Mouse (Mus musculus) forebrain, embryonic 15.5 days (tissue): ENCODE results near the gene Dmac2. TPM values are rescaled to one million over a fixed set of nuclear protein-coding genes. Genes with fewer than 3 reads are reported as not detected.

Experiments
- ATAC-seq: fragments of 200-750 bp; cut with Nextera tagmentation; replicated peaks from 2 replicates; pipeline ENCODE4 v1.8.0; 2017; ENCODE audit warnings: mild to moderate bottlenecking, moderate TSS enrichment, moderate library complexity
- H3K27ac ChIP-seq: fragments of 300-500 bp; sonication (generic); replicated peaks from 2 replicates; pipeline ENCODE4 v1.5.1; 2015; ENCODE audit warnings: mild to moderate bottlenecking, inconsistent platforms
- H3K27me3 ChIP-seq: fragments of 300-500 bp; sonication (generic); 2 replicates; pipeline ENCODE4 v1.6.1; 2015; ENCODE audit warnings: inconsistent platforms
- H3K36me3 ChIP-seq: fragments of 300-500 bp; sonication (generic); 2 replicates; pipeline ENCODE4 v1.6.1; 2015; ENCODE audit warnings: mild to moderate bottlenecking, inconsistent platforms
- H3K4me1 ChIP-seq: fragments of 300-500 bp; sonication (generic); 2 replicates; pipeline ENCODE4 v1.6.1; 2015; ENCODE audit warnings: inconsistent platforms
- H3K4me2 ChIP-seq: fragments of 300-500 bp; sonication (generic); replicated peaks from 2 replicates; pipeline ENCODE4 v1.6.1; 2015; ENCODE audit warnings: mild to moderate bottlenecking, inconsistent platforms
- H3K4me3 ChIP-seq: fragments of 300-500 bp; sonication (generic); 2 replicates; pipeline ENCODE4 v1.5.1; 2015; ENCODE audit warnings: mild to moderate bottlenecking, inconsistent platforms
- H3K9ac ChIP-seq: fragments of 300-500 bp; sonication (generic); replicated peaks from 2 replicates; pipeline ENCODE4 v1.6.1; 2015; ENCODE audit warnings: mild to moderate bottlenecking, inconsistent platforms
- H3K9me3 ChIP-seq: fragments of 300-500 bp; sonication (generic); 2 replicates; pipeline ENCODE4 v1.6.1; 2016; ENCODE audit warnings: inconsistent platforms
- WGBS: fragments of 180-500 bp; shearing (Covaris S2); methylation state at CpG from one replicate; pipeline ENCODE4 v1.1.7; 2015; ENCODE audit warnings: mixed read lengths; 5-methylcytosine and 5-hydroxymethylcytosine counted together
- polyA plus RNA-seq: library from polyadenylated mRNA; unstranded; fragments of >200 nt; fragmentation: Nextera tagmentation; extraction: Ambion mirVana; gene quantifications from 2 replicates; pipeline ENCODE4 v1.2.1, GENCODE M21; 2015

Dmac2 gene
- polyA plus RNA-seq, 1 experiment from 2014 or later: 36.3 TPM

DNA sequence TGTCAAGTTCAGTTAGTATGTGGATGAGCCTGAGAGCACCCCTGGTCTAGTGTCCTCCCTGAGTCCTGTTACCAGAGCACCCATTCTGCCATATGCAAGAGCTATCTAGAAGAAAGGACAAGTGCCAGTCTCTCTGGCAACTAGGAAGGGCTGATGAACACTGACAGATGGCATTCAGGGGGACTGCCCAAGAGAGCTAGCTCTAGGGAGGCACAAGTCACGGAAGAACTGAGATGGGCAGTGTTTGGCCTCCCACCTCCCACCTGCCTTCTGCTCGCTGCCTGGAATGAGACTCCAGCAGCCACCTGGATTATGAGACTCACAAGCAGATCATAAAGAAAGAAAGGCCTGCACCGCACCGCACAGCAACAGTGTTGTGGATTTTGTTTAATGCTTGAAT lies 20.5 kb downstream of the Dmac2 start:
- H3K36me3 ChIP-seq: no peaks in the 10 kb centered on the region
- no peak overlapping the region for H3K4me3 ChIP-seq
- no peak overlapping the region; the same call in 1 of the 2 replicates for H3K27ac ChIP-seq
- no peak overlapping the region for H3K9ac ChIP-seq
- ATAC-seq: 0 out of 2 replicates have a peak, but pooled peaks have one; percentile 46
- H3K4me2 ChIP-seq: no peak overlapping the region
- no peaks in the 10 kb centered on the region for H3K27me3 ChIP-seq
- H3K4me1 ChIP-seq: 0 out of 2 replicates have a peak, but pooled peaks cover 5% of the 10 kb centered on the region
- 79% methylated on average over 4 of the region's 4 CpGs for WGBS
- H3K9me3 ChIP-seq: no peaks in the 10 kb centered on the region

DNA sequence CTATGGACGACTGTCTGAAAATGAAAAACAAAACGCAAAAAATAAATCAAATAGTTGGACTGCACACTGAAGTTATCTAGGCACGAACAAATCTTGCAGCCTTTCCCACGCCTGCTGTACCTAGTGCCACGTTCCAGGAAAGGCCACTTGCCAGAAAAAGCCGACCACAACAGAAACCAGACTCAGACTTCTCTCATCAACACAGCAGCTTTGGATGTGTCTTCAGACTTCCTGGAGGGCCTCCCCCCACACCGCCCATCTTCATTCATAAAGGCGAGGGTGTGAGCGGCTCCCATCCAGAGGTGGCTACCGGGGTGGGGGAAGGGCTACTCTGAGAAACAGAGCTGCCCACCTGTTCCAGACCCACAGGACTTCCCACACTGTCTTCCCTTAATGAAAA lies 24.9 kb downstream of the Dmac2 start:
- no peaks in the 10 kb centered on the region for H3K27me3 ChIP-seq
- H3K9ac ChIP-seq: no peak overlapping the region
- no peak overlapping the region for H3K4me2 ChIP-seq
- 78% methylated on average over 10 of the region's 10 CpGs for WGBS
- no peak overlapping the region for H3K27ac ChIP-seq
- H3K36me3 ChIP-seq: no peaks in the 10 kb centered on the region
- H3K9me3 ChIP-seq: no peaks in the 10 kb centered on the region
- H3K4me3 ChIP-seq: no peak overlapping the region
- 0 out of 2 replicates have a peak, but pooled peaks cover 5% of the 10 kb centered on the region for H3K4me1 ChIP-seq
- no peak for ATAC-seq

DNA sequence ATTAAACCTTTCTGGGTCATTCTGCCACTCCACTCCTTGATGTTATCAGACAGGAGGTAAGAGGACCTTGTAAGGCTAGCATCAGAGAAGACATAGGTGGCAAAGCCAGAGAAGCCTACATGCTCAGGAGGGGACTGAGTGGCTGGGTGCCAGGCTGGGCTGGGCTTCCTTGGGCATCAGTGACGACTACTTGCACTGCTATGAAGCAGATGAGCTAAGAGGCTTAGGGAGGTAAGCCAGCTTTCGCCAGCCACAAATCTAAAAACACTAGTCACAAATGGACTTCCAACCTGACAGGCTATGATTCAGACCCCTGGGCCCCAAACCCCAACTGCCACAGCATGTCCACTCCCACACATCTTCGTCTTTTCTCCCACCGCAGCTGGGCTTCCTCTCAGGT lies 25.4 kb downstream of the Dmac2 start:
- H3K27me3 ChIP-seq: no peaks in the 10 kb centered on the region
- 66% methylated on average over 4 of the region's 4 CpGs for WGBS
- 0 out of 2 replicates have a peak, but pooled peaks cover 2% of the 10 kb centered on the region for H3K4me1 ChIP-seq
- no peak overlapping the region for H3K4me2 ChIP-seq
- no peak overlapping the region for H3K9ac ChIP-seq
- no peaks in the 10 kb centered on the region for H3K36me3 ChIP-seq
- no peak overlapping the region for H3K4me3 ChIP-seq
- H3K27ac ChIP-seq: no peak overlapping the region
- ATAC-seq: no peak
- H3K9me3 ChIP-seq: no peaks in the 10 kb centered on the region

DNA sequence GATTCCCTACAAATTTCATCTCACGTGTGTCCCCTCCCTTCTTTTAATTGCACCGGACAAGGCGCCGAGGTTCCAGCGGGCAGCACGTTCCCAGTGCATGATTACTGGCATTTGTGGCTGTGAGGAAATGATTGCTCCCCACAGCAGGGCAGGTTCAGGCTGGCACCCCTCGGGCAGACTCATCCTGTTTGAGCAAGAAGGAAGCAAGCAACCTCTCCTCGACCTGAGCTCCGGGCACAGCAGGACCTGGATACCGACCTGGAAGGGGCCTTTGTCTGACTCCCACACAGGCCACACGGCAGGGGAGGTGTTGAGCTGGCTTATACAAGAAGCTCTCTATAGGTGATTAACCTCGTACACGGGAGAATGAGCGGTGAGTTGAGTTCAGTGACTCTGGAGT lies 25.9 kb downstream of the Dmac2 start:
- 29% methylated on average over 14 of the region's 14 CpGs for WGBS
- Histone ChIP-seq H3K4me1 (no peaks in the 10 kb centered on the region), H3K36me3 (no peaks in the 10 kb centered on the region), H3K27ac (no peak overlapping the region), H3K4me3 (no peak overlapping the region), H3K4me2 (no peak overlapping the region), H3K9ac (no peak overlapping the region), H3K27me3 (no peaks in the 10 kb centered on the region), H3K9me3 (no peaks in the 10 kb centered on the region)
- no peak for ATAC-seq

DNA sequence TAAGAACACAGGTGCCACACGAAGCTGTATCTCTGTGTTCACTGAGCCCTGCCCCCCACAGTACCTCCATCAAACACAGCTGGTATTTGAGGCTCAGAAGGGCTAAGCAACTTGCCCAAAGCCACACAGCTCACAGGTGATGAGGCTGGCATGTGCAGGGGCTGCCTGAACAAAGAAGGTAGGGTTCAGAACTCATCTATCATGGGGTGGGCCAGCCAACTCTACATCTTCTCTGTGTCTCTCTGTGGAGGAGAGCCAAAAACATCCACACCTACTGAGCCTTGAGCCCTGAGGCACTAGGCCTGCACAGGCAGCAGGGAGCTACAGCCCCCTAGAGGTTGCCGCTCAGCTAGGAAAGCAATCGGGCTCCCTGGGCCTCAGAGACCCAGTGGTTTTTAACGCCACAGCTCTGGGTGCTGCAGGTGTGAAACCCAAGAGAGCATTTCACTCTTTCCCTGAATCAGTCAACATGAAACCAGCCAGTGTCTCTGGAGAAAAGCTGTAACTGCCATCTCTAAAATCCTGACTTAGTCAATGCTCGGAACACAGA lies 28.4 kb downstream of the Dmac2 start:
- no peak for ATAC-seq
- no peaks in the 10 kb centered on the region for H3K4me1 ChIP-seq
- WGBS: 63% methylated on average over 5 of the region's 5 CpGs
- H3K9ac ChIP-seq: no peak overlapping the region
- H3K9me3 ChIP-seq: no peaks in the 10 kb centered on the region
- no peaks in the 10 kb centered on the region for H3K27me3 ChIP-seq
- no peaks in the 10 kb centered on the region for H3K36me3 ChIP-seq
- no peak overlapping the region for H3K27ac ChIP-seq
- no peak overlapping the region for H3K4me2 ChIP-seq
- no peak overlapping the region for H3K4me3 ChIP-seq

DNA sequence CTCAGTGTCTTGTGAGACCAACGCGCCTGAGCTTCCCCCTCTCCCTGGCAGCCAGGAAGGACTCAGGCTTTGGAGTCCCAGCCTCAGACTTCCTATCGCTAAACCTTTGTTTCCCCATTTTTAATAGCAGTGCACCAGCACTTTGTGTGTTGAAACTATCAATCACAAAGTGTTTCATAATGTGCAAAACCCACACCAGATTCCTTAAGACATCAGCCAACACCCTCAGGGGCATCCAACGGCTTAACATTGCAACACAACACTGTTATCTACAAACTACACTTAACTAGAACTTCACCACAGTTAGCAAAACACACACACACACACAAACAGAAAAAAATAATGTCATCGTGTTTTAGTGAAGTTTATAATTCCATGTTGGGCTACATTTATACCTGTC lies 30.6 kb downstream of the Dmac2 start:
- no peaks in the 10 kb centered on the region for H3K36me3 ChIP-seq
- H3K27ac ChIP-seq: no peak overlapping the region

GRCm38 (mm10) chr7:25651281-25651680 lies 32.1 kb downstream of the Dmac2 start:
- Histone ChIP-seq H3K4me1 (peaks cover under 1% of the 10 kb centered on the region; the same call in 1 of the 2 replicates), H3K4me3 (no peak overlapping the region), H3K27me3 (no peaks in the 10 kb centered on the region), H3K4me2 (no peak overlapping the region), H3K9me3 (no peaks in the 10 kb centered on the region), H3K27ac (no peak overlapping the region), H3K36me3 (no peaks in the 10 kb centered on the region), H3K9ac (no peak overlapping the region)
- no peak for ATAC-seq
- WGBS: 93% methylated on average over 8 of the region's 8 CpGs

More for the DNA sequence above, 30.6 kb downstream of the Dmac2 start:
- Histone ChIP-seq H3K9me3 (no peaks in the 10 kb centered on the region), H3K4me3 (no peak overlapping the region), H3K4me1 (no peaks in the 10 kb centered on the region), H3K27me3 (no peaks in the 10 kb centered on the region), H3K9ac (no peak overlapping the region), H3K4me2 (no peak overlapping the region)
- no peak for ATAC-seq
- WGBS: 84% methylated on average over 5 of the region's 5 CpGs

GRCm38 (mm10) chr7:25652244-25652759 lies 33.1 kb downstream of the Dmac2 start:
- 93% methylated on average over 12 of the region's 12 CpGs for WGBS
- no peak overlapping the region for H3K9ac ChIP-seq
- H3K4me2 ChIP-seq: no peak overlapping the region
- peaks cover 11% of the 10 kb centered on the region for H3K4me1 ChIP-seq
- no peaks in the 10 kb centered on the region for H3K9me3 ChIP-seq
- H3K27ac ChIP-seq: no peak overlapping the region
- H3K27me3 ChIP-seq: no peaks in the 10 kb centered on the region
- H3K36me3 ChIP-seq: no peaks in the 10 kb centered on the region
- no peak overlapping the region for H3K4me3 ChIP-seq
- no peak for ATAC-seq

GRCm38 (mm10) chr7:25655601-25656428 lies 36.6 kb downstream of the Dmac2 start:
- Histone ChIP-seq H3K36me3 (no peaks in the 10 kb centered on the region), H3K4me1 (peaks cover 29% of the 10 kb centered on the region), H3K9me3 (no peaks in the 10 kb centered on the region), H3K4me3 (no peak overlapping the region), H3K27me3 (no peaks in the 10 kb centered on the region), H3K9ac (no peak overlapping the region), H3K4me2 (no peak overlapping the region), H3K27ac (no peak overlapping the region)
- ATAC-seq: no peak
- 78% methylated on average over 11 of the region's 11 CpGs for WGBS

DNA sequence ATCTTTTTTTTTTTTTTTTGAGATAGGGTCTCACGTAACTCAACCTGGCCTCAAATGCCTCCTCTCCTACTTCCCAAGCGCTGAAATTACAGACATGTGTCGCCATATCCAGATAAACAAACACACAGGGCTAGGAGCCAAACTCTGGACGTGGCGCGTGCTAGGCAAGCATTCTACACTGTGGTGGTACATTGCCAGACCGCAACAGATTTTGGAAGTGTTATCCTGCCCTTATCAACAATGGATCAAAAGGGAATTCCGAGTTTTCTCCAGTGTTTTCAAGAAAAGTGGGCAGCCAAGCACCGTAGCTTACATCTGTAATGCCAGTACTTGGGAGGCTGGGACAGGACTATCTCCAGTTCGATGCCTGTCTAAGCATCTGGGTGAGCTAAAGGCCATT lies 38.6 kb downstream of the Dmac2 start:
- ATAC-seq: no peak
- 38% methylated on average over 10 of the region's 10 CpGs for WGBS

GRCm38 (mm10) chr7:25658657-25659472 lies 39.7 kb downstream of the Dmac2 start, which contains the start of the genes Bckdha and Exosc5:
TSS of gene Bckdha (minus strand) at chr7:25658981.
TSS of gene Exosc5 (plus strand) at chr7:25659164.
- H3K4me2 ChIP-seq: peak within 1 kb of the TSS; percentile 89
- under 1% methylated on average over 50 of the region's 50 CpGs for WGBS
- no peaks in the 10 kb centered on the region for H3K9me3 ChIP-seq
- H3K36me3 ChIP-seq: 0 out of 2 replicates have a peak, but pooled peaks cover under 1% of the 10 kb centered on the region
- H3K9ac ChIP-seq: peak within 1 kb of the TSS; percentile 73
- peak; percentile 97 for ATAC-seq
- H3K4me3 ChIP-seq: peak within 1 kb of the TSS; percentile 73
- peaks cover 29% of the 10 kb centered on the region for H3K4me1 ChIP-seq
- H3K27ac ChIP-seq: peak within 1 kb of the TSS; percentile 67
- H3K27me3 ChIP-seq: no peaks in the 10 kb centered on the region

More for the DNA sequence above, 38.6 kb downstream of the Dmac2 start:
- Histone ChIP-seq H3K9me3 (no peaks in the 10 kb centered on the region), H3K4me1 (peaks cover 29% of the 10 kb centered on the region), H3K27me3 (no peaks in the 10 kb centered on the region), H3K4me3 (peak overlapping the region; percentile 73), H3K4me2 (peak overlapping the region; percentile 89), H3K36me3 (no peaks in the 10 kb centered on the region), H3K9ac (peak overlapping the region; percentile 73), H3K27ac (no peak overlapping the region; the same call in 1 of the 2 replicates)
